Mouse (Mus musculus): ENCODE data around the gene Gprasp2.
A peak's percentile ranks its signal among the peaks of the same experiment; 100 is the strongest.
"Not testable (repeated sequence)": the region's sequence is repeated elsewhere in the genome, so short reads cannot be mapped to it uniquely, and the experiment has no call there.

Gene Gprasp2

GRCm38 (mm10) chrX:135838521-135839360 is at the start of gene Gprasp2:
TSS of gene Gprasp2 (plus strand) at chrX:135839034.
- peak; percentile 80 for DNase-seq (ENCODE audit: low spot score in 2 of 2)

GRCm38 (mm10) chrX:135791536-135791935 is 47.3 kb upstream of the Gprasp2 start:
- DNase-seq (ENCODE audit: low spot score in 2 of 2), result no peak

GRCm38 (mm10) chrX:135792326-135792725 is 46.5 kb upstream of the Gprasp2 start:
- no peak for DNase-seq (ENCODE audit: low spot score in 2 of 2)

GRCm38 (mm10) chrX:135795591-135796304 is 43.1 kb upstream of the Gprasp2 start:
- DNase-seq (ENCODE audit: low spot score in 2 of 2), result peak; percentile 81 to 86

- peak in 1 of 2 experiments; percentile 33 for DNase-seq (ENCODE audit: low spot score in 2 of 2)
These were observed 42.3 kb upstream of the Gprasp2 start for GRCm38 (mm10) chrX:135796305-135797211.

GRCm38 (mm10) chrX:135797212-135797644 is 41.6 kb upstream of the Gprasp2 start, which contains the start of gene Bhlhb9:
TSS of gene Bhlhb9 (plus strand) at chrX:135797594.
- DNase-seq (ENCODE audit: low spot score in 2 of 2), result peak; percentile 73 to 77

GRCm38 (mm10) chrX:135804149-135804548 is 34.7 kb upstream of the Gprasp2 start:
- no peak for DNase-seq (ENCODE audit: low spot score in 2 of 2)

- DNase-seq (ENCODE audit: low spot score in 2 of 2), result peak; percentile 38 to 45
These were observed 33.1 kb upstream of the Gprasp2 start for GRCm38 (mm10) chrX:135805780-135806179.

GRCm38 (mm10) chrX:135835896-135836295 is 2.9 kb upstream of the Gprasp2 start:
- DNase-seq (ENCODE audit: low spot score in 2 of 2), result not testable (repeated sequence)

- DNase-seq (ENCODE audit: low spot score in 2 of 2), result no peak
These were observed 938 bp upstream of the Gprasp2 start for GRCm38 (mm10) chrX:135837896-135838295.

GRCm38 (mm10) chrX:135839397-135840391 is 860 bp downstream of the Gprasp2 start:
- peak; percentile 61 to 68 for DNase-seq (ENCODE audit: low spot score in 2 of 2)

- DNase-seq (ENCODE audit: low spot score in 2 of 2), result not testable (repeated sequence)
These were observed 28.0 kb downstream of the Gprasp2 start for GRCm38 (mm10) chrX:135866806-135867205.

GRCm38 (mm10) chrX:135876679-135877078 is 37.8 kb downstream of the Gprasp2 start:
- DNase-seq (ENCODE audit: low spot score in 2 of 2), result no peak

GRCm38 (mm10) chrX:135879626-135880025 is 40.8 kb downstream of the Gprasp2 start:
- DNase-seq (ENCODE audit: low spot score in 2 of 2), result no peak

- peak; percentile 90 to 93 for DNase-seq (ENCODE audit: low spot score in 2 of 2)
These were observed 46.8 kb downstream of the Gprasp2 start for GRCm38 (mm10) chrX:135885411-135886233.

GRCm38 (mm10) chrX:135886234-135886585 is 47.4 kb downstream of the Gprasp2 start:
- peak; percentile 42 to 48 for DNase-seq (ENCODE audit: low spot score in 2 of 2)

All from right cerebral cortex, postnatal 10 days (tissue).